Mouse (Mus musculus): ENCODE results near the gene Olig2.
A peak's percentile ranks its signal among the peaks of the same experiment; 100 is the strongest.
"Not testable (repeated sequence)": the region's sequence is repeated elsewhere in the genome, so short reads cannot be mapped to it uniquely, and the experiment has no call there.

Gene Olig2

GRCm38 (mm10) chr16:91226883-91227759, 1.9 kb downstream of the Olig2 start:
- DNase-seq (ENCODE audit: low read depth, low spot score): no peak

GRCm38 (mm10) chr16:91227760-91228043, 2.4 kb downstream of the Olig2 start:
- DNase-seq (ENCODE audit: low read depth, low spot score): no peak

GRCm38 (mm10) chr16:91228238-91229071, 3.2 kb downstream of the Olig2 start:
- no peak for DNase-seq (ENCODE audit: low read depth, low spot score)

- no peak for DNase-seq (ENCODE audit: low read depth, low spot score)
Observed at GRCm38 (mm10) chr16:91229072-91229348, 3.8 kb downstream of the Olig2 start.

GRCm38 (mm10) chr16:91229643-91230042, 4.4 kb downstream of the Olig2 start:
- DNase-seq (ENCODE audit: low read depth, low spot score): no peak

- DNase-seq (ENCODE audit: low read depth, low spot score): no peak
Observed at GRCm38 (mm10) chr16:91231781-91232469, 6.7 kb downstream of the Olig2 start.

- DNase-seq (ENCODE audit: low read depth, low spot score): no peak
Observed at GRCm38 (mm10) chr16:91232470-91233240, 7.4 kb downstream of the Olig2 start.

- DNase-seq (ENCODE audit: low read depth, low spot score): no peak
Observed at GRCm38 (mm10) chr16:91233241-91233944, 8.1 kb downstream of the Olig2 start.

- DNase-seq (ENCODE audit: low read depth, low spot score): no peak
Observed at GRCm38 (mm10) chr16:91239024-91239423, 13.8 kb downstream of the Olig2 start.

GRCm38 (mm10) chr16:91246292-91246691, 21.0 kb downstream of the Olig2 start:
- no peak for DNase-seq (ENCODE audit: low read depth, low spot score)

- not testable (repeated sequence) for DNase-seq (ENCODE audit: low read depth, low spot score)
Observed at GRCm38 (mm10) chr16:91255419-91256164, 30.3 kb downstream of the Olig2 start.

- no peak for DNase-seq (ENCODE audit: low read depth, low spot score)
Observed at GRCm38 (mm10) chr16:91258956-91259355, 33.7 kb downstream of the Olig2 start.

GRCm38 (mm10) chr16:91260861-91261260, 35.6 kb downstream of the Olig2 start:
- peak; percentile 57 for DNase-seq (ENCODE audit: low read depth, low spot score)

GRCm38 (mm10) chr16:91262467-91263220, 37.4 kb downstream of the Olig2 start:
- DNase-seq (ENCODE audit: low read depth, low spot score): no peak

- DNase-seq (ENCODE audit: low read depth, low spot score): no peak
Observed at GRCm38 (mm10) chr16:91265972-91266371, 40.7 kb downstream of the Olig2 start.

- DNase-seq (ENCODE audit: low read depth, low spot score): no peak
Observed at GRCm38 (mm10) chr16:91268724-91269452, 43.6 kb downstream of the Olig2 start.

- no peak for DNase-seq (ENCODE audit: low read depth, low spot score)
Observed at GRCm38 (mm10) chr16:91269468-91270211, 44.4 kb downstream of the Olig2 start, which contains the start of gene Olig1. TSS of gene Olig1 (plus strand) at chr16:91269772.

All from 3T3-L1 (cell line).